32 mouse cellular contexts compared by ENCODE assay signal in the genomic region with DNA sequence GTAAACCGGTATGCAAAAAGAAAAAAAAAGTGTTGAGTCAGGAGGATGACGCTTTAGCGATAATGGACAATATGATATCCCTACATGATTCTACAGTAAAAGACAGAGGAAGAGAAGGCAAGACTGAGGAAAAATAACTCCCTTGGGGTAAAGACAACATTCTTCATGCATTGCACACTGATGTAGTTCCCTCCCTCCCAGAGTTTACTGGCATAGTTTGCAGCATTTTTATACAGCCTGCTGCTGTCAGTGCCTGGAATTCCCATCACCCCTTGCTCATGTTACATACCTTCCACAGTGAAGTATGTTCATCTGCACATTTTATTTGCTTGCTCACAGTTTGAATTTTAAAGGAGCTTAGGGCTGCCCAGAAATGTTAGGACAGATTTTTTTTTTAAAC.
DNase-seq lines count a peak whose midpoint lies in the region; ATAC-seq and TF ChIP-seq lines count a peak whose summit lies in the region.
"Had no signal": no experiment of that assay in that cellular context is flagged by ENCODE, and none has a peak within 500 bp of the region (broad histone marks: within the 10 kb centered on the region; RNA-seq: fewer than 3 reads in every experiment).

No protein-coding gene starts in this region.

- WGBS in forebrain, embryonic 14.5 days: 80% methylated on average over 3 of the region's 3 CpGs
- WGBS in forebrain, postnatal 0 days: 71% methylated on average over 3 of the region's 3 CpGs

- H3K4me2 ChIP-seq in forebrain, embryonic 14.5 days (ENCODE audit: low read length): no peak overlapping the region
- no peak overlapping the region for H3K4me2 ChIP-seq in forebrain, postnatal 0 days (ENCODE audit: low read depth)
- H3K4me2 ChIP-seq: heart, embryonic 11.5 days; hindbrain, embryonic 13.5 days; liver, embryonic 13.5 days; neural tube, embryonic 12.5 days had no signal

- DNase-seq in forebrain, embryonic 14.5 days (ENCODE audit: low spot score): peak; percentile 10
- DNase-seq in forebrain, postnatal 0 days: no peak
- DNase-seq in 3T3-L1 (ENCODE audit: low read depth, low spot score) (peak; percentile 2), Patski (ENCODE audit: low read depth, low spot score) (peak; percentile 13), adipocyte (ENCODE audit: low spot score) (no peak)
- DNase-seq in fibroblast of lung, adult 2 months (ENCODE audit: low read depth): peak; percentile 38
- DNase-seq in gastrocnemius, postnatal 4 days (ENCODE audit: low spot score in 2 of 2): no peak
- DNase-seq in lung, postnatal 36 days: no peak
- DNase-seq: adrenal gland, postnatal 10 days; B cell, adult 2 months; cerebellum, adult 11-12 months; cerebellum, postnatal 10 days; gastrocnemius, postnatal 25 days; heart, adult 18-20 months; heart, postnatal 4 days; kidney, adult 9 months; kidney, postnatal 14 days; layer of hippocampus, adult 9-11 months; liver, embryonic 13.5 days; lung, adult 18-20 months; lung, postnatal 10 days; right cerebral cortex, adult 18-20 months; right cerebral cortex, postnatal 4 days; thymus, adult 2 months; thymus, postnatal 4 days had no signal

- H3K4me3 ChIP-seq in forebrain, embryonic 14.5 days (ENCODE audit: low read depth, low read length): no peak overlapping the region
- no peak overlapping the region for H3K4me3 ChIP-seq in forebrain, postnatal 0 days (ENCODE audit: low read depth, low read length)
- H3K4me3 ChIP-seq: hindbrain, embryonic 13.5 days; liver, embryonic 13.5 days; midbrain, embryonic 10.5 days; myocyte; neural tube, embryonic 12.5 days had no signal

- H3K36me3 ChIP-seq in forebrain, embryonic 14.5 days (ENCODE audit: control insufficient read depth, insufficient read depth, low read length): no peaks in the 10 kb centered on the region
- H3K36me3 ChIP-seq in forebrain, postnatal 0 days (ENCODE audit: insufficient read depth): no peaks in the 10 kb centered on the region
- H3K36me3 ChIP-seq: hindbrain, embryonic 13.5 days; liver, embryonic 13.5 days; midbrain, embryonic 10.5 days; neural tube, embryonic 12.5 days had no signal

- no peaks in the 10 kb centered on the region for H3K9me3 ChIP-seq in forebrain, embryonic 14.5 days (replicated peaks; ENCODE audit: control insufficient read depth, low read length)
- no peaks in the 10 kb centered on the region for H3K9me3 ChIP-seq in forebrain, postnatal 0 days (ENCODE audit: low read length)
- H3K9me3 ChIP-seq: hindbrain, embryonic 13.5 days; liver, embryonic 13.5 days; midbrain, embryonic 10.5 days; neural tube, embryonic 12.5 days had no signal

- in situ Hi-C loops in Patski (cut with MboI; ENCODE audit: low pct_unique_long_range_greater_than_20kb): no loop called here

- CTCF ChIA-PET in Patski (lab: Charles Lee): no interaction called here

- H3K27ac ChIP-seq in forebrain, embryonic 14.5 days (ENCODE audit: low read depth, low read length): 0 out of 2 replicates have a peak overlapping the region, but pooled peaks have one; percentile 63
- no peak overlapping the region for H3K27ac ChIP-seq in forebrain, postnatal 0 days (ENCODE audit: low read depth, low read length)
- H3K27ac ChIP-seq: liver, embryonic 13.5 days; neural tube, embryonic 12.5 days; stomach, postnatal 0 days had no signal

- H3K9ac ChIP-seq in forebrain, embryonic 14.5 days (ENCODE audit: low read length): no peak overlapping the region
- H3K9ac ChIP-seq in forebrain, postnatal 0 days: no peak overlapping the region
- H3K9ac ChIP-seq: hindbrain, embryonic 13.5 days; liver, embryonic 13.5 days; neural tube, embryonic 12.5 days had no signal

- TF ChIP-seq CTCF in forebrain, postnatal 0 days (IDR thresholded peaks at IDR 0.05; ENCODE audit: low read depth): no peak
- no peak for TF ChIP-seq CTCF in Patski (IDR thresholded peaks at IDR 0.05)

- no peak for ATAC-seq in forebrain, embryonic 14.5 days
- no peak for ATAC-seq in forebrain, postnatal 0 days
- peak; percentile 60 for ATAC-seq in Patski
- ATAC-seq: intestine, embryonic 16.5 days had no signal

- peaks cover 24% of the 10 kb centered on the region for H3K4me1 ChIP-seq in forebrain, embryonic 14.5 days (ENCODE audit: control insufficient read depth, insufficient read depth, low read length)
- H3K4me1 ChIP-seq in forebrain, postnatal 0 days (ENCODE audit: insufficient read depth): peaks cover 12% of the 10 kb centered on the region; the same call in 1 of the 2 replicates
- H3K4me1 ChIP-seq: liver, embryonic 13.5 days had no signal

- POLR2A ChIA-PET in Patski (lab: Charles Lee): no interaction called here

- H3K27me3 ChIP-seq in forebrain, embryonic 14.5 days (replicated peaks; ENCODE audit: control insufficient read depth, insufficient read depth, low read length): no peaks in the 10 kb centered on the region
- no peaks in the 10 kb centered on the region for H3K27me3 ChIP-seq in forebrain, postnatal 0 days (ENCODE audit: insufficient read depth, low read length)
- no peaks in the 10 kb centered on the region for H3K27me3 ChIP-seq in Patski
- H3K27me3 ChIP-seq: liver, embryonic 13.5 days; neural tube, embryonic 12.5 days had no signal

Comparison
In these comparisons a context has a peak if more than half of its experiments do, and no peak if none do; other contexts are left out.
1. DNase-seq: peak in forebrain, embryonic 14.5 days (single experiment), 3T3-L1 (single experiment), Patski (single experiment) and fibroblast of lung, adult 2 months (single experiment); none in forebrain, postnatal 0 days (single experiment), gastrocnemius, postnatal 4 days (0 of 2), lung, postnatal 36 days (single experiment) and adipocyte (single experiment).